Mouse (Mus musculus) forebrain, embryonic 16.5 days (tissue): ENCODE measurements around the gene Tspan14. TPM values are rescaled to one million over a fixed set of nuclear protein-coding genes. Genes with fewer than 3 reads are reported as not detected.

Experiments used
- ATAC-seq: fragments of 200-750 bp; cut with Nextera tagmentation; 2 replicates; pipeline ENCODE4 v1.8.0; 2017; ENCODE audit warnings: mild to moderate bottlenecking, moderate library complexity
- H3K27ac ChIP-seq: fragments of 300-500 bp; sonication (generic); 2 replicates; pipeline ENCODE4 v1.5.1; 2014; ENCODE audit warnings: low read length, control low read depth
- H3K27me3 ChIP-seq: fragments of 300-500 bp; sonication (generic); replicated peaks from 2 replicates; pipeline ENCODE4 v1.6.1; 2014; ENCODE audit warnings: low read length; ENCODE audit not compliant: control insufficient read depth, insufficient read depth
- H3K36me3 ChIP-seq: fragments of 300-500 bp; sonication (generic); 2 replicates; pipeline ENCODE4 v1.6.1; 2014; ENCODE audit not compliant: control insufficient read depth, insufficient read depth
- H3K4me1 ChIP-seq: fragments of 300-500 bp; sonication (generic); replicated peaks from 2 replicates; pipeline ENCODE4 v1.6.1; 2014; ENCODE audit warnings: low read length; ENCODE audit not compliant: control insufficient read depth, insufficient read depth
- H3K4me2 ChIP-seq: fragments of 300-500 bp; sonication (generic); 2 replicates; pipeline ENCODE4 v1.6.1; 2014; ENCODE audit warnings: mild to moderate bottlenecking, low read length, control low read depth
- H3K4me3 ChIP-seq: fragments of 300-500 bp; sonication (generic); replicated peaks from 2 replicates; pipeline ENCODE4 v1.5.1; 2014; ENCODE audit warnings: mild to moderate bottlenecking, low read length, control low read depth
- H3K9ac ChIP-seq: fragments of 300-500 bp; sonication (generic); replicated peaks from 2 replicates; pipeline ENCODE4 v1.6.1; 2014; ENCODE audit warnings: low read depth, low read length, control low read depth
- H3K9me3 ChIP-seq: fragments of 300-500 bp; sonication (generic); 2 replicates; pipeline ENCODE4 v1.6.1; 2016; ENCODE audit warnings: low read length; ENCODE audit not compliant: control insufficient read depth
- WGBS: fragments of 180-500 bp; shearing (Covaris S2); extraction: QIAGEN DNeasy Blood & Tissue Kit; methylation state at CpG from one replicate; pipeline ENCODE4 v1.1.7; 2014; 5-methylcytosine and 5-hydroxymethylcytosine counted together
- polyA plus RNA-seq: library from polyadenylated mRNA; unstranded; fragments of >200 nt; fragmentation: Nextera tagmentation; extraction: Ambion mirVana; gene quantifications from 2 replicates; pipeline ENCODE4 v1.2.1, GENCODE M21; 2015

Tspan14 gene
- polyA plus RNA-seq, 1 experiment from 2014 or later = 90.0 TPM

GRCm38 (mm10) chr14:40947431-40948394 lies 18.9 kb downstream of the Tspan14 start:
- no peak overlapping the region for H3K27ac ChIP-seq
- no peak overlapping the region for H3K9ac ChIP-seq
- WGBS = 91% methylated on average over 14 of the region's 14 CpGs
- H3K9me3 ChIP-seq = no peaks in the 10 kb centered on the region
- H3K4me3 ChIP-seq = no peak overlapping the region
- no peak for ATAC-seq
- peaks cover 11% of the 10 kb centered on the region for H3K4me1 ChIP-seq
- H3K27me3 ChIP-seq = no peaks in the 10 kb centered on the region
- H3K4me2 ChIP-seq = no peak overlapping the region
- no peaks in the 10 kb centered on the region for H3K36me3 ChIP-seq

GRCm38 (mm10) chr14:40943802-40944201 lies 22.8 kb downstream of the Tspan14 start:
- H3K9me3 ChIP-seq = no peaks in the 10 kb centered on the region
- no peak overlapping the region for H3K9ac ChIP-seq
- H3K27ac ChIP-seq = no peak overlapping the region
- no peaks in the 10 kb centered on the region for H3K27me3 ChIP-seq
- ATAC-seq = no peak
- no peaks in the 10 kb centered on the region; the same call in 1 of the 2 replicates for H3K36me3 ChIP-seq
- WGBS = 95% methylated on average over 2 of the region's 2 CpGs
- H3K4me3 ChIP-seq = no peak overlapping the region
- H3K4me1 ChIP-seq = peaks cover under 1% of the 10 kb centered on the region; the same call in 1 of the 2 replicates
- H3K4me2 ChIP-seq = no peak overlapping the region

DNA sequence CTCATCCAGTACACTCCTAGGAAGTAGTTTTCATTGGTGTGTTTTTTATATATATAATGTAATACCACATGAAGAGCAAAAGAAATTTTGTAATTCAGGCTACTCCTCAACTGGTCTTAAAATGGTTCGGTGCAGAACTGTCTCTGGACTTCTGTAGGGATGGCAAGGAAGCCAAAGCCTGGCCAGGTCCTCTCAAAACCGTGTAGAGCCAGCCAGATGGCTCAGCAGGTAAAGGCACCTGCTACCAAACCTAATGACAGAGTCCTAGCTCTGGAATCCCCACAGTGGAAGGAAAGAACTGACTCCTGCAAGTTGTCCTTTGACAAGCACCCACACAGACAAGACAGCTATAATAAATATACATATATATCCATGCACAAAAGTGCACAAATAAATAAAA lies 24.2 kb downstream of the Tspan14 start:
- H3K4me2 ChIP-seq = no peak overlapping the region
- H3K4me1 ChIP-seq = peaks cover 6% of the 10 kb centered on the region
- H3K4me3 ChIP-seq = no peak overlapping the region
- 85% methylated on average over 2 of the region's 2 CpGs for WGBS
- no peaks in the 10 kb centered on the region for H3K27me3 ChIP-seq
- no peak overlapping the region for H3K9ac ChIP-seq
- ATAC-seq = no peak
- H3K36me3 ChIP-seq = no peaks in the 10 kb centered on the region; the same call in 1 of the 2 replicates
- H3K9me3 ChIP-seq = no peaks in the 10 kb centered on the region
- no peak overlapping the region for H3K27ac ChIP-seq

GRCm38 (mm10) chr14:40938380-40938987 lies 28.1 kb downstream of the Tspan14 start:
- peak; percentile 68 for ATAC-seq
- no peaks in the 10 kb centered on the region for H3K27me3 ChIP-seq
- H3K27ac ChIP-seq = peak overlapping the region; percentile 76
- H3K4me3 ChIP-seq = no peak overlapping the region
- H3K4me2 ChIP-seq = no peak overlapping the region
- H3K9ac ChIP-seq = no peak overlapping the region
- H3K36me3 ChIP-seq = no peaks in the 10 kb centered on the region; the same call in 1 of the 2 replicates
- H3K9me3 ChIP-seq = no peaks in the 10 kb centered on the region
- peaks cover 8% of the 10 kb centered on the region for H3K4me1 ChIP-seq
- 62% methylated on average over 11 of the region's 11 CpGs for WGBS

DNA sequence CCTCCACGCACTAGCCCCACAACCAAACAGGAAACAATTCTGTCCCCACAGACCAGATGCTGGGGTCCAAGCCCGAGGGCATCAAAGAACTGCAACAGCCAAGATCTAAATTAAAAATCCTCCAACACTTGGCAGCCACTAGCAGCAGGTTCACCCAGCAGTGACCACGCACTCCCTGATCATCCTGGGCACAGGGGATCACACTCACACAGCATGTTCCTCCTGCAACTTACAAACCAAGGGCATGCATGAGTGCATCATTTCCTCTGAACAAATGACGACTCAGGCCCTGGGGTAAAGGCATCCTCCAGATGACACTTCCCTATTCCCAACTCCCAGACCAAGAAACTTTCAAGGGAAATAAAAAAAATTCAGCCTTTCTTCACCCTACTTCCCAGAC lies 29.6 kb downstream of the Tspan14 start:
- Histone ChIP-seq H3K4me2 (no peak overlapping the region), H3K9ac (no peak overlapping the region), H3K36me3 (no peaks in the 10 kb centered on the region; the same call in 1 of the 2 replicates), H3K9me3 (no peaks in the 10 kb centered on the region), H3K27ac (no peak overlapping the region), H3K27me3 (no peaks in the 10 kb centered on the region), H3K4me3 (no peak overlapping the region), H3K4me1 (peaks cover 9% of the 10 kb centered on the region)
- ATAC-seq = no peak
- 75% methylated on average over 4 of the region's 4 CpGs for WGBS

DNA sequence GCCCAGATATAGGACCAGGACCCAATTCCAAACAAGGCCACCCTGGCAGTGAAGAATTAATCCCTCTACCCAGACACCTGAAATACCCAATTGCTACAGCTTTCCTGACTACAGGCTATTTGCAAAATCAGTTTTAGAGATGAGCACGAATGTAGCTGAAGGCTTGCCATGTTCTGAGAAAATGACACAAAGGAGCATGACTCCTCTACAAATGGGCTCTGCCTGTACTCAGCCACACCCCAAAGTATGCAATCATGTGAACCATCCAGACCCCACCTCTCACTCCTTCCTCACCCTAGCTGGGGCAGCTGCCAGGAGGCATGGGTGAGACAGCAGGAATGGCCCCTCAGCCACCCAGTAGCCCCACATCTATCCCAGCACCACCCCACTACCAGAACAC lies 31.1 kb downstream of the Tspan14 start:
- H3K36me3 ChIP-seq = no peaks in the 10 kb centered on the region; the same call in 1 of the 2 replicates
- no peaks in the 10 kb centered on the region for H3K27me3 ChIP-seq
- peaks cover 19% of the 10 kb centered on the region for H3K4me1 ChIP-seq
- H3K4me3 ChIP-seq = no peak overlapping the region
- no peaks in the 10 kb centered on the region for H3K9me3 ChIP-seq
- no peak overlapping the region for H3K9ac ChIP-seq
- 77% methylated on average over 1 of the region's 1 CpGs for WGBS
- no peak overlapping the region for H3K27ac ChIP-seq
- ATAC-seq = no peak
- H3K4me2 ChIP-seq = no peak overlapping the region

DNA sequence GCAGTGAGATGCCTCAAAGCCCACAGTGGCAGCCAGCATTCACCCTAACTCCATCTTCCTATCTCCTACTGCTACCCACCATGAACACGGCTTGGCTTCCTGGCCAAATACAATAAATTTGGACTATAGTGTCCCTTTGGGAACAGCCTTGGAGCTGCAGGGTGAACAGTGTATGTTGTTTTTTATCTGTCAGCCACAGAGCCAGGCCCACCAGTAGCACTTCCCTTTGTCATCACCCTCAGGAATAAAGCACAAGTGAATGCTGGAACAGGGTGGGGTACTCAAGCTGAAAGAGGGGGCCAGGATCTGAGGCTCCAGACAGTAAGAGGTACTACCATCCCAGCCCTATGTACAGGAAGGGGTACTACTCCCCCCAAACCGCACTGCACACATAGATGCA lies 31.6 kb downstream of the Tspan14 start:
- Histone ChIP-seq H3K27me3 (no peaks in the 10 kb centered on the region), H3K4me3 (no peak overlapping the region), H3K4me2 (no peak overlapping the region), H3K36me3 (no peaks in the 10 kb centered on the region; the same call in 1 of the 2 replicates), H3K27ac (no peak overlapping the region), H3K9ac (no peak overlapping the region), H3K9me3 (no peaks in the 10 kb centered on the region), H3K4me1 (peaks cover 19% of the 10 kb centered on the region)
- 88% methylated on average over 2 of the region's 2 CpGs for WGBS
- ATAC-seq = no peak

DNA sequence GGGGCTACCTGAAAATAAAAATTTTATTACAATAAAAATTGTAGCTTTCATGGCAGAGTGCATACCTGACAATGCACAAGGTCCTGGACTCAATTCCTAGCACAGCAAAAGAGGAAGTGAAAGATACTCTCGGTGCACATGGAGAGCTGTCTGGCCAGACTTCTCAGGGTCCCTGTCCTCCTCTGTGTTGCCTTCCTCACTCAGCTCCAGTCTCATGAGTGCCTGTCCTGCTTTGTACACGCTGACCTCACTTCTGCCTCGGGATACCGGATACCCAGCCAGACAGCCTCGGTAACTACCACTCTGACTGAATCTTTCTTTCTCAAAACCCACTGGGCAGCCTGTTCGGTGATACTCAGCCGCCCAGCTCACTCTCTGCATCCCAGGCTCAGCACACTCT lies 33.3 kb downstream of the Tspan14 start:
- ATAC-seq = no peak
- Histone ChIP-seq H3K9ac (no peak overlapping the region), H3K27ac (no peak overlapping the region), H3K9me3 (no peaks in the 10 kb centered on the region), H3K27me3 (no peaks in the 10 kb centered on the region), H3K4me2 (no peak overlapping the region), H3K4me1 (peaks cover 14% of the 10 kb centered on the region), H3K4me3 (no peak overlapping the region), H3K36me3 (no peaks in the 10 kb centered on the region)
- 77% methylated on average over 7 of the region's 7 CpGs for WGBS

GRCm38 (mm10) chr14:40932225-40932624 lies 34.4 kb downstream of the Tspan14 start:
- Histone ChIP-seq H3K4me1 (peaks cover 13% of the 10 kb centered on the region), H3K4me3 (no peak overlapping the region), H3K27ac (no peak overlapping the region), H3K4me2 (no peak overlapping the region), H3K36me3 (no peaks in the 10 kb centered on the region), H3K9me3 (no peaks in the 10 kb centered on the region), H3K9ac (no peak overlapping the region), H3K27me3 (no peaks in the 10 kb centered on the region)
- 96% methylated on average over 9 of the region's 9 CpGs for WGBS
- ATAC-seq = no peak
